Mouse (Mus musculus): ENCODE data around the gene Rplp1.

Rplp1 gene

DNA sequence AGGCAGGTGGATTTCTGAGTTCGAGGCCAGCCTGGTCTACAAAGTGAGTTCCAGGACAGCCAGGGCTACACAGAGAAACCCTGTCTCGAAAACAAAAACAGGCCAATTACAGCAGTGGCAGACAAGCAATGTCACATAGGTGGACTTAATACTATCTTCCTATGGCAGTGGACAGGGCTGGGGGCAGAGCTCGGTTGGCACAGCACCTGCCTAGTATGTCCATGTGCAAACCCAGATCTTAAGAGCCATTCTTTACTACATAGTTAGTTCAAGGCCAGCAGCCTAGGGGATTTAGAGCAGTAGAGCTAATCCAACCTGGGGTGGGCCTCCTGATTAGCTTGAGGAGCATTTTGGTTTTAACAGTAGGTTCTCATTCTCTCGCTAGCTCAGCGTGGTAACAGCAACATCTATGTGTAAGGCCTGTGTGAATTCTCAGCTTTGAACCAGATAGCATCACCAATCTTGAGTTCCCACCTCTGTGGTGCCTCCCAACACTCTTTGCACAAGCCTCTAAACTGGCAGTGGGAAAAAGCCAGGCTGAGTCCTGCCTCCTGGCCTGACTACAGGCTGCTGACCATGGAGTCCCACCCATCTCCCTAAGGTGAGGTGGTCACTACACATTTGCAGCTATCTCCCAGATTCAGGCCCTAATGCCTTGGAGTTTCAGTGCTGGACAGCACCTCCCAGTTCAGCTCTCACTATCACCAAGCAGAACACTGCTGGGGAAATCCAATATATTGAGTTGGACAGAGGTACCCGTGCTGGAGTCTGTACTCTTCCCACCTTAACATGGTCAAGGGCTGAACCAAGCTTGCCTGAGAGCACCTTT, 2.8 kb downstream of the Rplp1 start:
- DNase-seq (ENCODE audit: low read depth, low spot score), result no peak

DNA sequence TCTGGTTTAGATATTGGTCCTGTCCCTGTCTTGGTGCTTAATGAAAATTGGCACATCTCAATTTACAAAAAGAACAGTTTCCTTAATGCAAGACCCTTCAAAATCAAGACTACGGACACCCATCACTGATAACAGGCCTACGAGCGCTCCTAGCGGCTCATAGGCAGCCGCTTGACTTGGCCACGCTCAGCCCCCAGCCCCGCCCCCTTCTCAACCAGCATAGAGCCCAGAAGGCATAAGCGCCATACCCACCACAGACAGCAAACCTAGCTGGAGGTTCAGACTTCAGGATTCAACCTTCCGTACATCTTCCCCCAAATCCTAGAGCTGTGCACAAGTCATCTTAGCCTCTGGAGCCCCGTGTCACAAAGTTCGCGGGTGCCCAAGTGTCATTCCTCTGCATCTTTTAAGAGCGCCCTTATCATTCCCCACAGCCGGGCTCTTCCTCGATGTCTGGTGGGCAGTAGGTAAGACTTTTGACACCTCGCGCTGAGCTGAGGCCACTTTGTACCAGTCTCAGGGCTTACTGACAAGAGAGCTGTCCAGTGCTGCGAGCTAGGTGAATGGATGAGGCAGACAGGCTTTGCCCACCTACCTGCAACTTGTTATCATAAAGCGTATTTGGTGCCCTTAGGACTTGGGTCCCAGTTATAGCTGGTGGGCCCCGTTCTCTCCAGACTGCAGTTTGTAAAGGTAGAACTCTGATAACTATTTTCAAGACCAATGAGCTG, 3.7 kb downstream of the Rplp1 start:
- DNase-seq (ENCODE audit: low read depth, low spot score), result peak; percentile 34

DNA sequence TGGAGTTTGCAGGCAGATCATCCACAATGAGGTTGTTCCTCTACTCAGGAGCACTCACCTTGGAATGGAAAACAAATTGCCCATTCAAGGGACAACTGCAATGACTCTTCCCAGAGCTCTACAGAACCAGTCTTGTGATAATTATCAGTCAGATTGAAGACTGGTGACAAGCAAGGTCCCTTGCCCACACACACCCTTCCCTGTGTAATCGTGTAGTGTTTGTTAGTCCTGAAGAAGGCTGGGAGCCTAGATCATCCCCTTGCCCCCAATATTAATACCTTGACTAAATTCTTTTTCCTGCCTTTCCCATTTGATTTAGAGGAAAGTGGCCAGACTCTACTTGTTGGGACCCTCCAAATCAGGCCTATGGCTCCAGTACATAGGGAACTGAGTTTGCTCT, 4.7 kb downstream of the Rplp1 start:
- DNase-seq (ENCODE audit: low read depth, low spot score), result no peak

DNA sequence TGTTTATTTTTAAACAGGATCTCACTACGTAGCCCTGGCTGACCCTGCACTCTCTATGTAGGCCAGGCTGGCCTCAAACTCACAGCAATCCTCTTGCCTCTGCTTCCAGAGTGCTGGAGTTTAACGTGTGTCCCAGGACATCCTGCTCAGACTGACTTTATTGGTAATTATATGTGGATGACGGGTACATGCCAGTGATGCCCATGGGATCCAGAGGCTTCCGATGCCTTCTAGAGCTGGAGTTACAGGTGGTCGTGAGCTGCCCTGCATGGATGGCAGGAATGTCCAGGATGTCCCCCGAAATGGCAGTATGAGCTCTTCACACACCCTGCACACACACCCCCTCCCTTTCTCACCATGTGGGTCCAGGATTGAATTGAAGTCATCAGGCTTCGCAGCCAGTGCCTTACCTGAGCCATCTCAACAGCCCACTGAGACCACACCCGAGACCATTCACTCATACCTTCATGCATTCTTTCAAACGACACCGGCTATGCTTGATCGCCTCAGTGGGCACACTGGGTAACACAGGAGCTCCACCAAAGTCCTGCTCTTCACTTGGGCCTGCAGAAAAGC, 5.4 kb downstream of the Rplp1 start:
- no peak for DNase-seq (ENCODE audit: low read depth, low spot score)

DNA sequence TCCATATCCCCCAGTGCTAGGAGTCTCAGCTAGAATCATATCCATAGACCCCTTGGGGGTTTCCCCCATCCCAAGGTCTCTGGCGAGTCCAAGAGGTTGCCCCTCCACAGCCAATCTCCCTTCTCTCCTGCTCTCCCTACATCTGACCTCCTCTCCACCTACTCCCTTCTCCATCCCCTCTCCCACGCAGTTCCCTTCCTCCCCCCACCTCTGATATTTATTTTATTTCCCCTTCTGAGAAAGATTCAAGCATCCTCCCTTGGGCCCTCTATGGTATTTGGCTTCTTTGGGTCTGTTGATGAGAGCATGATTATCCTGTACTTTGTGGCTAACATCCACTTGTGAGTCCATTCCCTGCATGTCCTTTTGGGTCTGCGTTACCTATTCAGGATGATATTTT, 6.0 kb downstream of the Rplp1 start:
- DNase-seq (ENCODE audit: low read depth, low spot score), result no peak

DNA sequence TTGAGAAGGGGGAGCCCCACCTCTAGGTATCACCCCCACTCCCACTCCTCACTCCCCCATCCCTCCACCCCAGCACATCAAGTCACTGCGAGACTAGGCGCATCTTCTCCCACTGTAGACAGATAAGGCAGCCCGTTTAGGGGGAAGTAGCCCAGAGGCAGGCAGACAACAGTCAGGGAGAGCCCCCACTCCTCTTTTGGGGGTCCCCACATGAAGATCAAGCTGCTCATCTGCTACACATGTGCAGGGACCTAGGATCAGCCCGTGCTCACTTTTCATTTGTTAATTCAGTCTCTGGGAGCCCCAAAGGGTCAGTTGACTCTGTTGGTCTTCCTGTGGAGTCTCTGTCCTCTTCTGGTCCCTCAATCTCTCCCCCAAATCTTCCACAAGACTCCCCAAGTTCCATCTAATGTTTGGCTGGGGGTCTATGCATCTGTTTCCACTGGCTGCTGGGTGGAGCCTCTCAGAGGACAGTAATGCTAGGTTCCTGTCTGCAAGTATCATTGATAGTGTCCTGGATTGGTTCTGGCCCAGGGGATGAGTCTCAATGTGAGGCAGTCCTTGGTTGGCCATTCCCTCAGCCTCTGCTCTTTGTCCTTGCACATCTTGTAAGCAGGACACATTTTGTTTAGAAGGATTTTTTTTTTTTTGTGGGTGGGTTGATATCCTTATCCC, 6.6 kb downstream of the Rplp1 start:
- DNase-seq (ENCODE audit: low read depth, low spot score), result no peak

DNA sequence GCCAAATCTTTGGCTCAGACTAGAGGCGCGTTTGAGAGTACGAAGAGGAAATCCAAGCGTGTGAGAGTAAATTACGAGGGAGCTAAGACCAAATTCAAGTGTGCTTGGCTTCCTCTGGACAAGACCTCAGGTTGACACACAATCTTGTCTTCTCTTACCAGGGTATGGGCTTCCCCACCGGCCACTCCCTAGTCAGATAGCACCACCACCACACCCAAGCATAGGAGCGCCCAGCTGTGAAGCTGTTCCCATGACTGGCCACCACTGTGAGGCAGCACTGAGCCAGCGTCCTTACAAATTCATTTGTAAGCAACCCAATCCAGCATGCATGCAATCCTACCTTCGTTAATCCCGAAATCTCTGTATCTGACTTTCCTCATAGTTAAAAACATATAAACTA, 7.4 kb downstream of the Rplp1 start:
- peak; percentile 47 for DNase-seq (ENCODE audit: low read depth, low spot score)

DNA sequence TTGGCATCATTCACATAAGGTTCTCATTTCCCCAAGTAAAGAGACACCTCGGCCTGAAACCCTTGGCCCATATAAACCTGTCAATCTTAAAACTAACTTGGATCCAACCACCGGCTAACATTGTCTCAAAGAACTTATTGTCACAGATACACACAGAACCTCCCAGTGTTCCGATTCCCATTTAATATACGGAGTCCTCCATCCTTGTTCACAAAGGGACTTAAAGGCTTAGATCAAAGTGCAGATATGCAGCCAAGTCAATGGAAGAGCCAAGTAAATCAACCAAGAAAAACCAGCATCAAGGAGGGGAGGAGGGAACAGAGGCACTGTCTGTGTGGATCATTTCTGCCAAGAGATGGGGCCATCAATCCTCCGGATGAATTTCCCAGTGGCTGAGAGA, 8.8 kb downstream of the Rplp1 start:
- no peak for DNase-seq (ENCODE audit: low read depth, low spot score)

DNA sequence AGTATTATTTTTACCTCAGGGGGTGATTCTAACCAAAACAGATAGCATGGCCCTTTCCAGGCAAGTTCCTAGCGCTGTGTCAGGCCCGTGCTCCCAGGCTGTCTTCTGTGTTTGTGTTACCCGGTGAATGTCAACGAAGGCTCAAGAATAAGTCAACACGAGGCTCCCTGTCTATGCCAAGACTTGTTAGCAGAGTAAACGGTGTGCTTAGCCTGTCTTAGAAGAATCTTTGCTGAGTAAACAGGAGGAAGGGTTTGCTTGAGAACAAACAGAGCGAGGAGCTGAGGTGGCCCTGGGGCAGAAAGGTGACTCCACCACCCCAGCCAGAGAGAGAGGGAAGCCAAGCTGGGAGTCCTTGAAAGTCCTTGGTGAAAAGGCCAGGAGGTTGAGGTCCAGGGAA, 10.1 kb downstream of the Rplp1 start:
- DNase-seq (ENCODE audit: low read depth, low spot score), result no peak

DNA sequence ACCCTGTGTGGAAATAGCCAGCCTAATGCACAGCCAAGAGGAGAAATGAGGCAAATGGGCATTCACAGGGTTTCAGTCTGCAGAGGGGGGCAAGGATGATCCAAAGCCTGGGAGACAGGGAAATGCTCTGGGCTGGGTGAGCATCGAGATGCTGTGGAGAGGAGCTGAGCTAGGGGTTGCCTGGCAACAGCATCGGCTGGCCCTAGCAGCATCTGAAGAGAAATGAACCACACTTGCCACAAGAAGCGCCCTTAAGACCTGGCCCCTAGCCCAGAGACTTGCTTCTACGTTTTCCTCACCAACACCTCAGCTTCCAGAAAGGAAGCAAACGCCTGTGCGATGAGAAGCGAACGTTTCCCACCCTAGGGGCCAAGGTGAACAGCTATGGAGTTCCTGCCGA, 11.9 kb downstream of the Rplp1 start:
- DNase-seq (ENCODE audit: low read depth, low spot score), result no peak

DNA sequence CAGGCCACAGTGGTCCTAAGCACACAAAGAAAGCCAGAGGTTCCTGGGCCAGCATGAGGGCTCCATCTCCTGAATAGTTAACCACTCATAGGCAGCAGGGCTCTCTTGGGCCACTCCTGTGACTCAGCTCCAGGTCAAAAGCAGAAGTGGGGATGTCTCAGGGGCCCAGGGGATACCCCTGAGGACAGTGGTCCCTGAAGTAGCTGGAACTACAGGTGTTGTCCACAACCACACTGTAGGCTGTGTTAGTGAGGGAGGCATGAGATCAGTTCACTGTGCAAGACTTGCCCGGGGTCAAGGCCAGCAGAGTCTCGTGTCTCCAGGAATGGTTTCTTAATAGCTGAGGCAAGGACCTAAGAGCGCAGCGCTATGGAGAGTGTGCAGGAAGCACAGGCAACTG, 12.8 kb downstream of the Rplp1 start:
- DNase-seq (ENCODE audit: low read depth, low spot score), result no peak

DNA sequence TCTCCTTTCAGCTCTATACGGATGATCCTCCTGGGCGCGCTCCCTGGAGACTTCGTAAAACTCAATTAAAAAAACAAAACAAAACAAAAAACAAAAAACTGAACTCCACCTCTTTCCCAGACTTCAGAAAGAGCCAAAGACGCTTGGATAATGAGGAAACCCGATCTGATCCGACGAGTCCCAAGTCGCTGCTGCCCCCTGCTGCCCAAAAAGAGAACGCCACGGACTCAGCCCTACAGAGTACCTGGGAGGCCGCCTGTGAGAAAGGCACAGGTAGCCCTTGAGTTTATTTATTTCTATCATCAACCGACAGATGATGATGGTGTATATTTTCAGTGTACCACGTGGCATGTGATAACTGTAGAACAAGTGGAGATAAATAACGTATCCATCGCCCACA, 14.5 kb downstream of the Rplp1 start:
- peak; percentile 79 for DNase-seq (ENCODE audit: low read depth, low spot score)

DNA sequence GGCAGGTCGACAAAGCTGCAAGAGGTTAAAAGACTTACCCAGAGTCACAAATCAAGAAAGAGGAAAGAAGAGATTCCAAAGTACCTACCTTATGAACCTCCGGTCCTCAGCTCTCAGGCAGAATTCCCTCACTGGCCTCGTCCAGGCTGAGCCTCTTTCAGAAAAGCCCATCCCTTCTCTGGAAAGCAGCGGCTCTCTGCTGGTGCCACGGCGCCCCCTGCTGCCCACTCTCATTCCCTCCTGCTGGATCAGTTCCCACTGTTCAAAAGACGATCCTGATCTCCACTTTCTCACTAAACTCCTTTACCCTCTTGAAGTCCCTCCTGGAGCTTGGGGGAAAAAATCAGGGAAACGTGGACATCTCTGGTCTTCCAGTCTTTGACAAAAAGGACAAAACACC, 15.9 kb downstream of the Rplp1 start:
- peak; percentile 83 for DNase-seq (ENCODE audit: low read depth, low spot score)

DNA sequence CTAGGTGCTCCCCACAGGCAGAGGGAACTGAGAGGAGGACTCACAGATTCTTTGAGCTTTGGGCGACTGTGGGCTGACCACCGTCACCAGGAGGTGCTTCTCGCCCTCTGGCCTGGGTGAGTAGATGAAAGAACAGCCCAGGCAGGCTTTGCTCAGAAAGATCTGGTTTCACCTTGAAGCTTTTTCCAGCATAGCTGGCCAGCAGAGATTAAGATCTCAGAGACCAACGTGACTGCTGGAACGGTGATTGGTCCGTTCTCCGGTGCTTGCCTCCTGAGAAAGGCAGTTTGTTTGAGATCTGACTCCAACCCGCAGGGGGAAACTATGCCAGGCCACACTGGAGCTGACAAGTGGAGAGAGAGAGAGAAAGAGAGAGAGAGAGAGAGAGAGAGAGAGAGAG, 19.3 kb downstream of the Rplp1 start:
- DNase-seq (ENCODE audit: low read depth, low spot score), result no peak

DNA sequence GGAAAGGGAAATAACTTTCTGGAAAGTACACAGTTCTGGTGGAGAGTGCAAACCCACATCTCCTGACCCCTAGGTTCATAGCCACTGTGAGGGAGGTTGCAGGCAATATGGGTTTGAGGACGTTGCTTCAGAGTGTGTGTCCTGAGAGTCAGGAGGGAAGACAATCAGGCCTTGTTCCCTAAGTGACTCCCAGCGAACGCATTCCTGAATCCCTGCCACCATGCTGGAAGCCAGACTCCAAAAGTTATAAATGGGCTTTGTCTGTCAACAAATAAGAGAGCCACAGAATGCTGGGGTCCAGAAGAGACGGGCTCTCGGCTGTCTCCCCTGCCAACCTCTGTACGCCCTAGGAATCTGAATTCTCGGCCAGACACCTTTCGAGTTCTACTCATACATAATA, 24.5 kb downstream of the Rplp1 start:
- DNase-seq (ENCODE audit: low read depth, low spot score), result no peak

DNA sequence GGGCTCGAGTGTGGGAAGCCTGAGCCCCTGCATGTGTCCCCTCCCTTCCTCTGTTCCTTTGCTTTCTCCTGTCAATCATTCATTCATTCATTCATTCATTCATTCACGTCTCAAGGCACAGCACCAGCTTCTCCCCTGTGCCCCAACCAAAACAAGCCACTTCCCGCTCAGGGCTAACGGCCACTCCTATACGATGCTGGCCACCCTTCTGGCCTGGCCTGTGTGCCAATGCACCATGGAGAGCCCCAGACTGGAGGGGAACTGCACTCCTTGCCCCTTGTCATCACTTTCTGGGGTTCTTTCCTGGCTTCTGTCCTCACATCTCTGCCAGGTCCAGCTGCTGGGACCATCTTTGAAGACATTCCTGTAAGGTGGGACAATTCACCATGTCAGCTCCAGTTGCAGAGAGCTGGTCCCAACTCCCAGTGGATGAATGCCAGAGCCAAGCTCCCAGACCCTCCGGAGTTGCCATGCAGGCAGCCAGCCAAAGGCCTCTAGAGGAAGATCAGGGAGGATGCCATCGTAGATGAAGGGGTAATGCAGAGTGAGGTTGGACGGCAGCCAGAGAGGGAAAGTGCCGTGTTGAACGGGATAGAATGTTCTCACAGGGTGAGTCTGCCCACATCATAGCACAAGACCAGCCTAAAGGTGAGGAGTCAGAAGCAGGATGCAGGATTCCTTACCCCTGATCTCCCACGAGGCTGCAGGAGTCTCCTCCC, 26.5 kb downstream of the Rplp1 start:
- DNase-seq (ENCODE audit: low read depth, low spot score), result no peak

DNA sequence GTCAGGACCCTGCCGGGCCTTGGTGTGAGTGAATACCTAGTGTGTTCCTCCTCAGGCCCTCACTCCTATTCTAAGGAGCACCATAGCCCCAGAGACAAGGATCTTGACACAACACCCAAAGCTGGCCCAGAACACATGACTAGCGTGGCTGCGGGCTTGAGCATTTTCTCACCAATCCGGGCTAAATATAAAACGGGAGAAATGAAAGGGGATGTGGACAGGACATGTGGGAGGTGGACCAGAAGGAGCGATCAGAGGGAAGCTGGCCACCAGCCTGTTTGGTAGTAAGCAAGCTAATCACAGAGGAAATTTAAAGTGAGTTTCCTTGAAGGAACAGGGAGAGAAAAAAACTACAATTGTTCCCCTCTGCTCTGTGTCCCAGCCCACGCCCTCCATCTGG, 28.4 kb downstream of the Rplp1 start:
- no peak for DNase-seq (ENCODE audit: low read depth, low spot score)

DNA sequence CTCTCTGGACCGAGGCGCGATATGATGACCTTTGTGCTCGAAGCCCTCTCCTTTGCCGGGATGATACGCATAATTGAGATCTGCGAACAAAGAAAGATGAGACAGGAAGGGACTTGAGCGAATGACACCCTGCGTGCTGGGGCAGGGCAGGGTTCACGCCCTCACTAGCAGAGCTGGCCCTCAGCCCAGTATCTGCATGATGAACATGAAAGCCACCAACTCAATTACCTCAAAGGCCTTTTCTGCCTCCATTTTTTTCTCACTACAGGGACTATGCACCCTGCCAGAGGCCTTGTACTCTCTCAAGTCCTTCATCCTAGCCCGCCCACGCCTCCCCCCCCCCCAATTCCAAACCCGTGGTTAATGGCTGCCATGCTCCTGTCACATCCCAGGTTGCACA, 29.4 kb downstream of the Rplp1 start:
- DNase-seq (ENCODE audit: low read depth, low spot score), result no peak

DNA sequence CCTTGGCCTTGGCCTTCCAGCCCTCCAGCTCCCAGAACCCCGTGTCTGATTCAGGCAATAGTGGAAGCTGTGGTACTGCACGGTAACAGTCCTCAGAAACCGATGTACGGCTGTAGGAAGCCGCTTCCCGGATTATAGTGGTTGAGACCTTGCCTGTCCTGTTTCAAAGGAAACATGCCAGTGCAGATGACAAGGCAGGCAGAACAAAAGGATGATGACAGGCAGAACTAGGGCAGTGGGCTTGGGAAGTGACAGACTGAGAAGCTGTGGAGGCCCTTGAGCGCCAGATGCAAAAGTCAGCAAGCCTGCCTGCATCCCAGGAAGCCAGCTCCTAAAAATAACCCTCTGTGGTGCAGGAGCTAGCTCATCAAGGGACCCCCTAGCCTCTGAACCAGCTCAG, 30.0 kb downstream of the Rplp1 start:
- DNase-seq (ENCODE audit: low read depth, low spot score), result no peak

DNA sequence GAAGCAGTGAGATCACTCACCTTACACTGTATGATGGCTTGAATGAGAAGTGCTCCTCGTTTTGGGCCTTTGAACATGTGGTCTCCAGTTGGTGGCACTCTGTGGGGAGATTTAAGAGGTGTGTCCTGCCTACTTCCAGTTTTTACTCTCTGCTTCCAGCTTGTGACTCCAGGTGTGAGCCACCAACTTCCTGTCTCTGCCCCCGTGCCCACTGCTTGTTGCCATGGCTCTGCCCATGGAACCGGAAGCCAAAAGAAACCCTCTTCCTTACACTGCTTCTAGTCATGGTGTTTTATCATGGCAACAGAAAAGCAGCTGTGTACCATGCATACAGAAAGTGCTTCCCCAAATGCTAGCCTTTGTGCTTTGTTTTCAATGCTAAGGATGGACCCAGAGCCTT, 32.2 kb downstream of the Rplp1 start:
- no peak for DNase-seq (ENCODE audit: low read depth, low spot score)

DNA sequence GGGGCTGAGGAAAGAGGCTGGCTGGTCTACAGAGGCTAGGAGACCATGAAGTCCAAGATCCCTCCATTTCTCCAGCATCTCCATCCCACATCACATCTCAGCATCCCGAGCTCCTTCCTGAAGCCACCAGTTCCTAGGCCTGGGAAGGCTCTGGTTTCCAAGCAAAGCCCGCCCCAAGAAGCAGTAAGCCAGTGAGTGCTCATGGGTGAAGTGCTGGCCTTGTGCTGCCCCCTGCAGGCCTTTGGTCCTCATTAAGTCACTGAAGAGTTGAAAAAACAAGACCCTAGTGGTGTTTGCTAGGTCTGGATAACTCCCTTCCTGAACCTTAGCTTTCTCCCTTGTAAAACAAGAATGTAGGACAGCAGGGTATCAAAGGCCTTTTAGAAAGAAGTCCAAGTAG, 35.5 kb downstream of the Rplp1 start:
- peak; percentile 81 for DNase-seq (ENCODE audit: low read depth, low spot score)

Measured in 3T3-L1 (cell line).